Mouse (Mus musculus) thymus, postnatal 10 days (tissue): ENCODE measurements around the gene Camk2b.
A peak's percentile ranks its signal among the peaks of the same experiment; 100 is the strongest.
"Not testable (repeated sequence)": the region's sequence is repeated elsewhere in the genome, so short reads cannot be mapped to it uniquely, and the experiment has no call there.

Source experiments
- DNase-seq, 2 experiments: peaks; one replicate each; pipeline ENCODE4 v3.0.0; 2021; ENCODE audit warnings: low spot score in 2 of 2

Gene Camk2b

DNA sequence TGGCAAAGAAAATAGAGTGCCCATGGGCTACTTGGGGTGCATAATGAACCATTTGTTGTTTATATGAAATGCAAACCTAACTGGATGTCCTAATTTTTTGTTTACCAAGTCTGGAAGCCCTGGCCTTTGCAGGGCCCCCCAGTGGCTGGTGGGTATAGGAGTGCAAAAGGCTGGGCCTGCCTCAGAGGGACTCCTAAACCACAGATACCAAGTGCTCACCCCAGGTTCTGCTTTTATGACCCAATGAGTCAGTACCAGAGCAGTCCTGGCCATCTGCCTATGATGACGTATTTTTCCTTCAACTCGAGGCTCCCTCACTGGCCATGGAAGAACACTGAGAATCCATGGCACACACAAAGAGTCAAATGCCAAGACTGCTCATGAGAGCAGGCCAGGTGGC is 121.1 kb downstream of the Camk2b start:
- DNase-seq = no peak

DNA sequence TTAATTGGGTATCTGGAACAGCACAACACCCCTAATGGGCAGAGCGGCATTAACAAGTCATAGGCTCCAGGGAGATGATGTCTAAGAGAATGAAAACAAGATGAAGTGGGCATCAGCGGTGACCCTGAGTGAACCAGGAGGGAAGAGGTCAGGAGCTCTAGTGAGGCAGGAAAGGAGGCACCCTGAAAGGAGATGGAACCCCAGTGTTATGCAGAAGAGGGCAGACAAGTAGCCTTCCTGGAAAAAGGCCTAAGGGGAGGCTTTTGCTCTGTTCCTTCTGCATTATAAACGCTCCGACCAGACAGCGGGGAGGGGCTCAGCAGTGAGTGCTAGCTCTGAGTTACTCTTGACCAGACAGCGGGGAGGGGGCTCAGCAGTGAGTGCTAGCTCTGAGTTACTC is 123.2 kb downstream of the Camk2b start:
- DNase-seq = no peak

DNA sequence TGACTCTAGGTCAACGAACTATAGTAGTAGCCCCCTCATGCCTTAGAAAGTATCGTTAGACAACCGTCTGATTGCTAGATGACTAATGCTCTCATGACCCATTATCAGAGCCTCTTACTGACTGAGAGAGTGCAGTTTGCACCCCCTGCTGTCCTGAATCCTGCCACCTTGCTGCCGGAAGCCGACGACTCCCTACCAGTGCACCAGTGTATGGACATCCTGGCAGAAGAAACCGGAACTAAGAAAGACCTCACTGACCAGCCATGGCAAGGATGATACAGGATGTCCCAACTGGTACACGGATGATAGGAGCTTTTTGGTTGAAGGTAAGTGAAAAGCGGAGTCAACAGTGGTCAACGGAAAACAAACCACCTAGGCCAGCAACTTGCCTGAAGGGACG is 131.6 kb downstream of the Camk2b start:
- DNase-seq = not testable (repeated sequence)

DNA sequence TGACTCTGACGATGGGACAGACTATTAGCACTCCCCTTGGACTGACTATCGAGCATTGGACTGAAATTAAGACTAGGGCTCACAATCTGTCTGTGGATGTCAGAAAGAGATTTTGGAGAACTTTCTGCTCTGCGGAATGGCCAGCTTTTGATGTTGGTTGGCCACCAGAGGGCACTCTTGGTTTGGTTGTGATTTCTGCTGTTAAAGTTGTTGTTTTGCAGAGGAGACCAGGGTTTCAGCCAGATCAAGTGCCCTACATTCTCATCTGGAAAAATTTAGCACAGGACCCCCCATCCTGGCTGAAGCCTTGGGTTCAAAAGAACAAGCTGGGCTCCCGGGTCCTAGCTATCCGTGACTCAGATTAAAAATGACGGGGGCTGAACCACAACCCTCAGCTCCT is 134.2 kb downstream of the Camk2b start:
- peak in 1 of 2 experiments; percentile 48 for DNase-seq

DNA sequence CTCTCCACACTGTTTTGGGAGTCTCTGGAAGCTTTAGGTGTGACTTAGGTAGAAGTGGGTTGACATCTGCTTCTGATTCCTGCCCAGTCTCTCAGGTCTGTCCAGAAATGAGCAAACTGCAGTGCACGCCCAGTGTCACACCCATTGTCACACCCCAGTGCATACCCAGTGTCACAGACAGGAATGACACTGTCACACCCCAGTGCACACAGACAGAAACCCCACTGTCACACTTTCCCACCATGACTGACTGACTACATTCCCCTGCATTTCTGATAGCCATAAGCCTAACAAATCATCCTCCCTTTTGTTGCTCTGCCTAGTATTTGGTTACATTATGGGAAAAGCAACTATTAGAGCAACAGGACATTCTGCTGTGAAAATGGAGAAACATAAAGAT is 135.6 kb downstream of the Camk2b start:
- DNase-seq = no peak

DNA sequence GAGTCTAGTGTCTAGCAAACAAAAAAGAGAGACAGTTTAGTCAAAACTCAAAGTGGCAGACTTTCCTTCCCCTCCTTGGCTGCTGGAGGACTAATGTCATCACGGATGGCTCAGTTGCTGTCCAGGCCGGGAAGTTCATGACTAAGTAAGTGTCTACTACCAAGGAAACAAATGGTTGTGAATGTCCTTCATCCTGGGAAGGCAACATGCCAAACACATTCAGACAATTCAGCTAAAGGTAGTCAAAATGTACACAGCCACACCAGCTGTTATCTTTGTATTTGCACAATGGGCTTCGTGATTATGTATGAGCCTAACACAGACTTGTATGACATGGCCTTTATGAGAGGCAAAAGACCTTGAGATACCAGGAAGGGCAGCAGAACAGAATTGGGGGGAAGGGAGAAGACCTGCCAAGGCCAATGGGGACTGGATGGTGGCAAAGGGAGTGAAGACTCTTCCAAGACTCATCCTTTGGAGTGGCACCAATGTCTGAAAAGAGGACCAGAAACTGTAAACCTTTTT is 139.4 kb downstream of the Camk2b start:
- no peak for DNase-seq

DNA sequence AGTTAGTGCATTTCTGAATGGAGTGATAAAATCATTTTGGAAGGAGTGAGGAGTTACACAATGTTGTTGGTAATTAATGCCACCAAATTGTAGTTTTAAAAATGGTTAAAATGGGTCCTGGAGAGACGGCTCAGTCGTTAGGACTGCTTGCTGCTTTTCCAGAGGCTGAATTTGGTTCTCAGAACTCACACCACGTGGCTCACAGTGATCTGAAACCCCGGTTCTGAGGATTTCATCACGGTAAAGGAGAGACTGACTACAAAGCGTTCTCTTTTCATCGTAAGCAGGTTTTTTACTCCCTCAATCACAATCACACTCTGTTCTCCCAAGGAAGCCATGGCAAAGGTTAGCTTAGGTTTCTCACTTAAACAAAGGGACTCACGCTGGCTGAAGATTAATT is 141.5 kb downstream of the Camk2b start:
- no peak for DNase-seq

DNA sequence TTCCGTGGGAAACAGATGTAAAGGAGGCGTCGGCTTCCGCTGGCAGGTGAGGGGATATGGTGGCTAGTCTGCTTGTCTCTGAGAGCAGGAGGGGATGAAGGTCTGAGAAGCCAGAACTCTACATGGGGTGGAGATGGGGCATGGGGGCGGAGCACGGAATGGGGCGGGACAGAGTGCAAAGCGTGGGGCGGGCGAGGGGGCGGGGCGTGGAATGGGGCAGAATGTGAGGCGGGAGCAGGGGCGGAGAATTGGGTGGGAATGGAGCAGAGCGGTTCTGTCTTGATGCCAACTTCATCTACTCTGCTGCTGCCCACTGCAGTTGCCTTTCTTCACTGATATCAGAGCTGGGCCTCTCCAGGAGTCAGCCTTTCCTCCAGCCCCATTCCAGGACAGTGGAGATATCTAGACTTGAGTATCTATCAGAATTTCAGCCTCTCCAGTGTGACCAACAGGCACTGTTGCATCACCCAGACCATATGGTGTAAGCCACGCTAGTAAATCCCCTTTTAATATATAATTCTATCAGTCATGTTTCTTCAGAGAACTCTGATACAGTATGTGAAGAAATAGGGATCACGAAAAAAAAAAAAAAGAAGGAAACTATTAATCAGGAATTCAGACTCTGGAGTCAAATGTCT is 145.7 kb downstream of the Camk2b start:
- DNase-seq = no peak
